Mouse (Mus musculus) heart, postnatal 0 days (tissue): Measurements from ENCODE around the gene Rps19.

Experiments
- CTCF ChIP-seq: IDR thresholded peaks from 2 replicates; pipeline ENCODE4 v1.5.1; 2016; ENCODE audit warnings: antibody characterized with exemption, control low read depth, low read depth
- EP300 ChIP-seq: IDR thresholded peaks from 2 replicates; pipeline ENCODE4 v1.6.1; 2016; ENCODE audit warnings: antibody characterized with exemption, low read depth

GRCm38 (mm10) chr7:24931651-24932050 lies 47.5 kb downstream of the Rps19 start:
- TF ChIP-seq CTCF (no peak), EP300 (no peak)
